Mouse (Mus musculus) bone marrow macrophage, adult 2 months (primary cell): ENCODE measurements around the gene Pepd.

Experiments used
- CTCF ChIP-seq: IDR thresholded peaks from 2 replicates; pipeline ENCODE4 v1.5.1; 2012; ENCODE audit warnings: low read depth, mild to moderate bottlenecking, low read length, moderate library complexity
- POLR2A ChIP-seq: IDR thresholded peaks from 2 replicates; pipeline ENCODE4 v1.6.1; 2012; ENCODE audit warnings: mild to moderate bottlenecking, low read depth, low read length, borderline replicate concordance

DNA sequence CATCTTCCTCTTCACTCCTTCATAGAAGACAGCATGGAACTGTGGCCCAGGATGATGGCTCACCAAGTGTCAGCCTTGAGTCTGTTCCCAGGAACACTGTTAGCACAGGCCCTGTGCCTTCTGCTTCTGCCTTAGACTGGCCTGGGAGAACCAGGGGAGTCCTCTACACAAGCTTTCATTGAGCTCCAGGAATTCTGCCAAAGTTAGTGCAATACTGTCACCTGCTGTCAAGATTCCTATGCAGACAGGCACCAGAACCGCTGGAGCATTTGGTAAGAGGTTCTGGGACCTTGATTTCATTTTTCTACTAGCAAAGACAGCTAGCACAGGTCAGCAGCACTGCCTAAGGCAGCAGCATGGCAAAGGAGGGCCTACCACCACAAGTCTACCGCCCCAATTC, 132.5 kb downstream of the Pepd start:
- TF ChIP-seq POLR2A, result no peak
- no peak for TF ChIP-seq CTCF
